In genomic region chr2:156991470-156992319, GRCm38 (mm10) we compare ENCODE assay signal across 8 mouse cellular contexts. TPM values are rescaled to one million over a fixed set of nuclear protein-coding genes. Genes with fewer than 3 reads are reported as not detected.
DNase-seq lines count a peak whose midpoint lies in the region; ATAC-seq and TF ChIP-seq lines count a peak whose summit lies in the region.

TSS of gene Ndrg3 (minus strand) at chr2:156992056.

- H3K27ac ChIP-seq in hindbrain, embryonic 13.5 days: peak within 1 kb of the TSS; percentile 89

- H3K4me3 ChIP-seq in hindbrain, embryonic 13.5 days: peak within 1 kb of the TSS; percentile 90

- in situ Hi-C loops in Patski (cut with MboI; ENCODE audit: low pct_unique_long_range_greater_than_20kb): no loop called here

- peak; percentile 91 for ATAC-seq in Patski
- peak; percentile 97 for ATAC-seq in hindbrain, embryonic 13.5 days (ENCODE audit: low FRiP score)

- peaks cover 20% of the 10 kb centered on the region for H3K4me1 ChIP-seq in hindbrain, embryonic 13.5 days (replicated peaks)

- TF ChIP-seq CTCF in Patski (IDR thresholded peaks at IDR 0.05): peak; percentile 83

- H3K27me3 ChIP-seq in Patski: no peaks in the 10 kb centered on the region
- H3K27me3 ChIP-seq in hindbrain, embryonic 13.5 days: no peaks in the 10 kb centered on the region

- H3K36me3 ChIP-seq in hindbrain, embryonic 13.5 days: no peaks in the 10 kb centered on the region; the same call in 1 of the 2 replicates

- peak; percentile 94 for DNase-seq in Patski (ENCODE audit: low read depth, low spot score)
- DNase-seq in cerebellum, postnatal 14 days: peak; percentile 98
- DNase-seq in frontal cortex, postnatal 14 days (ENCODE audit: low spot score in 2 of 2): peak; percentile 91 to 93
- peak; percentile 91 to 92 for DNase-seq in layer of hippocampus, postnatal 25 days (ENCODE audit: extremely low spot score in 1 of 2, low spot score in 1 of 2)
- DNase-seq in lung, postnatal 25 days (ENCODE audit: low spot score): peak; percentile 98
- DNase-seq in retina, embryonic 14.5 days (ENCODE audit: low spot score): peak; percentile 99
- peak; percentile 98 for DNase-seq in thymus, postnatal 4 days

- CTCF ChIA-PET in Patski (lab: Charles Lee): interaction anchor here (0.7 to 1.6 kb wide), 5 partner anchors 9 to 49 kb away, joined by 3 to 6 read pairs (median 3); no protein-coding TSS in a partner anchor

- H3K4me2 ChIP-seq in hindbrain, embryonic 13.5 days: peak within 1 kb of the TSS; percentile 91

- H3K9ac ChIP-seq in hindbrain, embryonic 13.5 days: peak within 1 kb of the TSS; percentile 96

- H3K9me3 ChIP-seq in hindbrain, embryonic 13.5 days: no peaks in the 10 kb centered on the region

- WGBS in hindbrain, embryonic 13.5 days: under 1% methylated on average over 66 of the region's 66 CpGs

- POLR2A ChIA-PET in Patski (lab: Charles Lee): no interaction called here

RNA-seq across cellular contexts. Expression of gene Ndrg3, which starts in this region (rescaled TPM):
- polyA plus RNA-seq in Patski (2021): 73.5 TPM
- polyA plus RNA-seq in hindbrain, embryonic 13.5 days (2015; fragmentation: Nextera tagmentation; extraction: Ambion mirVana): 90.3 and 95.0 TPM in 2 replicates
- 100 to 1,000 TPM; 449 TPM for total RNA-seq in layer of hippocampus, postnatal 25 days (2021)

Comparison
In these comparisons a context has a peak if more than half of its experiments do, and no peak if none do; other contexts are left out.
1. Peak in every context shown above with its lines: DNase-seq, ATAC-seq, H3K4me3 ChIP-seq and H3K27ac ChIP-seq.